Mouse (Mus musculus): Measurements from ENCODE around the gene Msx3. TPM values are rescaled to one million over a fixed set of nuclear protein-coding genes. Genes with fewer than 3 reads are reported as not detected.
A peak's percentile ranks its signal among the peaks of the same experiment; 100 is the strongest.

Gene Msx3
- polyA plus RNA-seq, 2 experiments, result not detected

GRCm38 (mm10) chr7:140062307-140062706 lies 13.4 kb upstream of the Msx3 start:
- Histone ChIP-seq H3K27ac (replicated peaks; ENCODE audit: low read depth, low read length) (no peak overlapping the region), H3K4me2 (replicated peaks; ENCODE audit: low read depth, low read length, severe bottlenecking) (no peak overlapping the region), H3K9ac (ENCODE audit: low read depth, low read length, severe bottlenecking) (no peak overlapping the region), H3K36me3 (ENCODE audit: control insufficient read depth, insufficient read depth, low read length) (no peaks in the 10 kb centered on the region), H3K9me3 (ENCODE audit: control insufficient read depth, low read length) (no peaks in the 10 kb centered on the region), H3K4me1 (ENCODE audit: control insufficient read depth, insufficient read depth, low read length) (0 out of 2 replicates have a peak, but pooled peaks cover 14% of the 10 kb centered on the region), H3K27me3 (ENCODE audit: control insufficient read depth, insufficient read depth, low read length) (peaks cover 55% of the 10 kb centered on the region), H3K4me3 (replicated peaks; ENCODE audit: low read length) (no peak overlapping the region)
- 22% methylated on average over 11 of the region's 11 CpGs for WGBS
- no peak for DNase-seq (ENCODE audit: low spot score)
- TF ChIP-seq POLR2A (IDR thresholded peaks at IDR 0.05; ENCODE audit: borderline replicate concordance, extremely low read depth, insufficient read depth, insufficient read length), result no peak
- ATAC-seq (ENCODE audit: low FRiP score, low read depth), result no peak

GRCm38 (mm10) chr7:140061832-140062130 lies 12.9 kb upstream of the Msx3 start:
- no peak for TF ChIP-seq POLR2A (IDR thresholded peaks at IDR 0.05; ENCODE audit: borderline replicate concordance, extremely low read depth, insufficient read depth, insufficient read length)
- no peak for DNase-seq (ENCODE audit: low spot score)
- under 1% methylated on average over 6 of the region's 6 CpGs for WGBS
- H3K27ac ChIP-seq (replicated peaks; ENCODE audit: low read depth, low read length), result no peak overlapping the region
- H3K36me3 ChIP-seq (ENCODE audit: control insufficient read depth, insufficient read depth, low read length), result no peaks in the 10 kb centered on the region
- H3K4me1 ChIP-seq (ENCODE audit: control insufficient read depth, insufficient read depth, low read length), result 0 out of 2 replicates have a peak, but pooled peaks cover 14% of the 10 kb centered on the region
- ATAC-seq (ENCODE audit: low FRiP score, low read depth), result no peak
- H3K27me3 ChIP-seq (ENCODE audit: control insufficient read depth, insufficient read depth, low read length), result peaks cover 61% of the 10 kb centered on the region
- H3K9ac ChIP-seq (ENCODE audit: low read depth, low read length, severe bottlenecking), result no peak overlapping the region
- H3K4me3 ChIP-seq (replicated peaks; ENCODE audit: low read length), result peak overlapping the region; percentile 39
- peak overlapping the region; percentile 93; the same call in 1 of the 2 replicates for H3K4me2 ChIP-seq (replicated peaks; ENCODE audit: low read depth, low read length, severe bottlenecking)
- no peaks in the 10 kb centered on the region for H3K9me3 ChIP-seq (ENCODE audit: control insufficient read depth, low read length)

- peaks cover 66% of the 10 kb centered on the region for H3K27me3 ChIP-seq (ENCODE audit: control insufficient read depth, insufficient read depth, low read length)
These were observed 12.3 kb upstream of the Msx3 start for GRCm38 (mm10) chr7:140060936-140061831.

GRCm38 (mm10) chr7:140059601-140060000 lies 10.7 kb upstream of the Msx3 start:
- Histone ChIP-seq H3K36me3 (ENCODE audit: control insufficient read depth, insufficient read depth, low read length) (no peaks in the 10 kb centered on the region), H3K9ac (ENCODE audit: low read depth, low read length, severe bottlenecking) (no peak overlapping the region), H3K4me1 (ENCODE audit: control insufficient read depth, insufficient read depth, low read length) (0 out of 2 replicates have a peak, but pooled peaks cover 14% of the 10 kb centered on the region), H3K4me3 (replicated peaks; ENCODE audit: low read length) (no peak overlapping the region), H3K9me3 (ENCODE audit: control insufficient read depth, low read length) (no peaks in the 10 kb centered on the region), H3K4me2 (replicated peaks; ENCODE audit: low read depth, low read length, severe bottlenecking) (no peak overlapping the region), H3K27ac (replicated peaks; ENCODE audit: low read depth, low read length) (no peak overlapping the region), H3K27me3 (ENCODE audit: control insufficient read depth, insufficient read depth, low read length) (peaks cover 71% of the 10 kb centered on the region)
- no peak for ATAC-seq (ENCODE audit: low FRiP score, low read depth)
- TF ChIP-seq POLR2A (IDR thresholded peaks at IDR 0.05; ENCODE audit: borderline replicate concordance, extremely low read depth, insufficient read depth, insufficient read length), result no peak
- 47% methylated on average over 4 of the region's 4 CpGs for WGBS
- DNase-seq (ENCODE audit: low spot score), result no peak

More at GRCm38 (mm10) chr7:140060936-140061831, 12.3 kb upstream of the Msx3 start:
- Histone ChIP-seq H3K4me1 (ENCODE audit: control insufficient read depth, insufficient read depth, low read length) (0 out of 2 replicates have a peak, but pooled peaks cover 14% of the 10 kb centered on the region), H3K4me3 (replicated peaks; ENCODE audit: low read length) (peak overlapping the region; percentile 39), H3K4me2 (replicated peaks; ENCODE audit: low read depth, low read length, severe bottlenecking) (peak overlapping the region; percentile 93), H3K27ac (replicated peaks; ENCODE audit: low read depth, low read length) (no peak overlapping the region), H3K36me3 (ENCODE audit: control insufficient read depth, insufficient read depth, low read length) (no peaks in the 10 kb centered on the region), H3K9ac (ENCODE audit: low read depth, low read length, severe bottlenecking) (peak overlapping the region; percentile 43), H3K9me3 (ENCODE audit: control insufficient read depth, low read length) (no peaks in the 10 kb centered on the region)
- no peak for DNase-seq (ENCODE audit: low spot score)
- no peak for TF ChIP-seq POLR2A (IDR thresholded peaks at IDR 0.05; ENCODE audit: borderline replicate concordance, extremely low read depth, insufficient read depth, insufficient read length)
- 2% methylated on average over 39 of the region's 47 CpGs for WGBS
- ATAC-seq (ENCODE audit: low FRiP score, low read depth), result no peak

- Histone ChIP-seq H3K4me1 (ENCODE audit: control insufficient read depth, insufficient read depth, low read length) (0 out of 2 replicates have a peak, but pooled peaks cover 14% of the 10 kb centered on the region), H3K4me2 (replicated peaks; ENCODE audit: low read depth, low read length, severe bottlenecking) (peak overlapping the region; percentile 86), H3K4me3 (replicated peaks; ENCODE audit: low read length) (peak overlapping the region; percentile 48), H3K27me3 (ENCODE audit: control insufficient read depth, insufficient read depth, low read length) (peaks cover 71% of the 10 kb centered on the region), H3K9me3 (ENCODE audit: control insufficient read depth, low read length) (no peaks in the 10 kb centered on the region), H3K27ac (replicated peaks; ENCODE audit: low read depth, low read length) (no peak overlapping the region), H3K9ac (ENCODE audit: low read depth, low read length, severe bottlenecking) (peak overlapping the region; percentile 61), H3K36me3 (ENCODE audit: control insufficient read depth, insufficient read depth, low read length) (no peaks in the 10 kb centered on the region)
- DNase-seq (ENCODE audit: low spot score) (no peak), ATAC-seq (ENCODE audit: low FRiP score, low read depth) (no peak)
- no peak for TF ChIP-seq POLR2A (IDR thresholded peaks at IDR 0.05; ENCODE audit: borderline replicate concordance, extremely low read depth, insufficient read depth, insufficient read length)
- WGBS, result 22% methylated on average over 7 of the region's 7 CpGs
These were observed 9.6 kb upstream of the Msx3 start for GRCm38 (mm10) chr7:140058528-140058927.
